Mouse (Mus musculus) heart, embryonic 14.5 days (tissue): Measurements from ENCODE around the gene Axdnd1. TPM values are rescaled to one million over a fixed set of nuclear protein-coding genes. Genes with fewer than 3 reads are reported as not detected.
"Not testable (repeated sequence)": the region's sequence is repeated elsewhere in the genome, so short reads cannot be mapped to it uniquely, and the experiment has no call there.

Experiments
- ATAC-seq: fragments of 200-750 bp; cut with Nextera tagmentation; 2 replicates; pipeline ENCODE4 v1.8.0; 2017; ENCODE audit warnings: low read depth, moderate TSS enrichment; ENCODE audit not compliant: insufficient number of reproducible peaks, insufficient read depth, low FRiP score
- H3K27ac ChIP-seq, 2 experiments: fragments of 200-500 bp in 1 of 2; fragments of 300-500 bp in 1 of 2; sonication (generic) in 1 of 2; replicated peaks in 1 of 2; 2 replicates each; pipeline ENCODE4 v1.5.1; 2012 to 2014; ENCODE audit warnings: low read depth in 2 of 2, low read length in 2 of 2, control low read depth in 1 of 2, mild to moderate bottlenecking in 1 of 2, mixed read lengths in 1 of 2; ENCODE audit not compliant: control insufficient read depth in 1 of 2, insufficient read depth in 1 of 2
- H3K27me3 ChIP-seq: fragments of 300-500 bp; sonication (generic); 2 replicates; pipeline ENCODE4 v1.6.1; 2014; ENCODE audit warnings: mild to moderate bottlenecking, low read length, control low read depth; ENCODE audit not compliant: control insufficient read depth, insufficient read depth
- H3K36me3 ChIP-seq: fragments of 300-500 bp; sonication (generic); 2 replicates; pipeline ENCODE4 v1.6.1; 2014; ENCODE audit warnings: mild to moderate bottlenecking, control low read depth, low read length, mixed read lengths; ENCODE audit not compliant: control insufficient read depth, insufficient read depth
- H3K4me1 ChIP-seq, 2 experiments: fragments of 200-500 bp in 1 of 2; fragments of 300-500 bp in 1 of 2; sonication (generic) in 1 of 2; 2 replicates each; pipeline ENCODE4 v1.6.1; 2012 to 2014; ENCODE audit warnings: low read length in 2 of 2, control low read depth in 1 of 2, mixed read lengths in 1 of 2; ENCODE audit not compliant: control insufficient read depth in 2 of 2, insufficient read depth in 2 of 2
- H3K4me2 ChIP-seq: fragments of 300-500 bp; sonication (generic); 2 replicates; pipeline ENCODE4 v1.6.1; 2014; ENCODE audit warnings: mild to moderate bottlenecking, low read length
- H3K4me3 ChIP-seq, 2 experiments: fragments of 200-500 bp in 1 of 2; fragments of 300-500 bp in 1 of 2; sonication (generic) in 1 of 2; 2 replicates each; pipeline ENCODE4 v1.5.1; 2012 to 2014; ENCODE audit warnings: low read length in 2 of 2, mild to moderate bottlenecking in 2 of 2, control low read depth in 1 of 2, low read depth in 1 of 2, moderate library complexity in 1 of 2; ENCODE audit not compliant: control insufficient read depth in 1 of 2, insufficient read depth in 1 of 2
- H3K9ac ChIP-seq: fragments of 300-500 bp; sonication (generic); 2 replicates; pipeline ENCODE4 v1.6.1; 2014; ENCODE audit warnings: mild to moderate bottlenecking, low read length
- H3K9me3 ChIP-seq: fragments of 300-500 bp; sonication (generic); 2 replicates; pipeline ENCODE4 v1.6.1; 2016; ENCODE audit warnings: low read length, control low read depth; ENCODE audit not compliant: control insufficient read depth
- WGBS: fragments of 180-500 bp; shearing (Covaris S2); extraction: QIAGEN DNeasy Blood & Tissue Kit; methylation state at CpG from one replicate; pipeline ENCODE4 v1.1.7; 2014; 5-methylcytosine and 5-hydroxymethylcytosine counted together
- polyA plus RNA-seq: library from polyadenylated mRNA; unstranded; fragments of >200 nt; fragmentation: Nextera tagmentation; extraction: Ambion mirVana; gene quantifications from 2 replicates; pipeline ENCODE4 v1.2.1, GENCODE M21; 2014

Gene Axdnd1
- polyA plus RNA-seq, 1 experiment from 2014 or later: 0.35 TPM

DNA sequence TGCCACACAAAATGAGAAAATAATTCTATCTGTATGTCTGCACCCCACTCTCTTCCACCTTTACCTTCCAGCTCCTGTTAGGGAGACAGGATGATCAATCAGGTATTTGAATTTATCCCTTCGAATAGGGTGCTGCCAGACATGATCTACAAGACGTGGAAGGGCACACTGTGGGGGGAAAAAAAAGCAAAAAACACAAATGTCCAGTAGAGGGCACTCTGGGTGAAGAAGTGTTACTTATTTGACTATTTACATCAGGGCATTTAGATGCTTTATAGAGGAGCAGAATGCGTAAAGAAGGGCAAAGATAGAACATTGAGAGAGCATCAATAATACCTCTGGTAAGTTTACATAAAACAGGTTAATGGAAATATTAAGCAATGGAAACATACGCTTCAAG, 2.8 kb downstream of the Axdnd1 start:
- no peak overlapping the region for H3K4me3 ChIP-seq
- 0 out of 2 replicates have a peak, but pooled peaks cover 3% of the 10 kb centered on the region for H3K9me3 ChIP-seq
- 61% methylated on average over 4 of the region's 4 CpGs for WGBS
- H3K4me2 ChIP-seq: no peak overlapping the region
- no peak overlapping the region for H3K9ac ChIP-seq
- no peaks in the 10 kb centered on the region for H3K36me3 ChIP-seq
- H3K27me3 ChIP-seq: no peaks in the 10 kb centered on the region
- ATAC-seq: no peak
- H3K4me1 ChIP-seq: peaks cover 0 to 4% of the 10 kb centered on the region in 2 experiments; a peak in 1 of 4 replicates
- no peak overlapping the region for H3K27ac ChIP-seq

DNA sequence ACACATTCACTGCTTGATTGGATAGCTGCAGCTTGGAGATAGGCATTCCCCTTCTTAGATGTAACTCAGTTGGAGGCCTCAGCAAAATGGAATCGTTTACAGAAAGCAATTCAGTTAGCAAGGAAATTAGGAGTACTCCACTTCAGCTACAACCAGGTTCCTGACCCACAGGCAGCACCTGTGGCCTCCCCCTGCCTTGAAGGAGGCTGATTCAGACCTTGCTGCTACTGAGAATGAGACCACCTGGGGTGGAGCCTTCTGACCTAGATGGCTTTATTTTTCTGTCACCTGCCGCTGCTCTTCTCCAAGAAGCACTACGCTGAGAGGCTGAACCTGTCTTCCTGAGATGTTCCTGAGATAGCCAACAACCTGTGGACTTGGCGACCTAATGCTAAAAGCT, 12.4 kb downstream of the Axdnd1 start:
- Histone ChIP-seq H3K9me3 (peaks cover 4% of the 10 kb centered on the region; the same call in 1 of the 2 replicates), H3K9ac (no peak overlapping the region), H3K4me1 (no peaks in the 10 kb centered on the region), H3K27me3 (no peaks in the 10 kb centered on the region), H3K27ac (no peak overlapping the region), H3K4me2 (no peak overlapping the region), H3K4me3 (no peak overlapping the region), H3K36me3 (no peaks in the 10 kb centered on the region)
- no peak for ATAC-seq
- WGBS: 63% methylated on average over 4 of the region's 4 CpGs

GRCm38 (mm10) chr1:156408004-156408403, 13.0 kb downstream of the Axdnd1 start:
- Histone ChIP-seq H3K36me3 (no peaks in the 10 kb centered on the region), H3K4me1 (no peaks in the 10 kb centered on the region), H3K9ac (no peak overlapping the region), H3K27ac (no peak overlapping the region), H3K9me3 (peaks cover 4% of the 10 kb centered on the region; the same call in 1 of the 2 replicates), H3K4me3 (no peak overlapping the region), H3K27me3 (no peaks in the 10 kb centered on the region), H3K4me2 (no peak overlapping the region)
- ATAC-seq: no peak
- 54% methylated on average over 3 of the region's 3 CpGs for WGBS

DNA sequence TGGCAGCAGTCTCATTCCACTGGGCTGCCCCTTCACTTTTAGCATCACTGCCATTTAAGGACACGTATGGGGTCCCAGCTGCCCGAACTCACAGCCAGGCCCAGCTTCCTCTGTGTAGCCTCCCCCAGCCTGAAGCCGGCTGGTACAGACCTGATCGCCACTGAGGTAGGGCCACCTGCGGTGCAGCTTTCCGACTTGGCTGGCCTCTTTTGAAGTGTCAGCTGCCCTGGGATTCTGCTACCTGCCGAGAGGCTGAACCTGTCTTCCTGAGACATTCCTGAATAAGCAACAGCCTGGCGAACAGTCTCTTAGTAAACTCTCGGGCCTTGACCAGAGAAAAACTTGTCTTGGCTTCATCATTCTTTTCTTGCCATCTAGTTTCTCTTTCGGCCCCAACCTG, 17.7 kb downstream of the Axdnd1 start:
- WGBS: 48% methylated on average over 10 of the region's 10 CpGs

DNA sequence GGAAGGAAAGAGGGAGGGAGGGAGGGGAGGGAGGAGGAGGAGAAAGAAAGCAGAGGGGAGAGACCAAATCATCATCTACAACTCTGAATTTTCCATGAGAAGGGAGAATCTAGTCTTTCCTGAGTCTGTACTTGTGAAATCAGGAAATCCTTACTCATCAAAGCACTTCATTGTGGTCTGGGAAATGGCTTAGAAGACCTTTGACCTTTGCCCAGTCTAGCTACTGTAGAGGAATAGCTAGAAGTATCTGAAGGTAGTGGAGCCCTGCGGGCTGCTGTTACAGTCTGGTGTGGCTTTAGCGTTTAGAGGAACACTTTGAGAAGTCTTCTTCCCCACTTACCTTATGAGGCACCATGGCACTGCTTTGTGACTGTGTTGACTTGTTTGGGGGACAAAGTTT, 18.5 kb downstream of the Axdnd1 start:
- H3K27me3 ChIP-seq: no peaks in the 10 kb centered on the region
- WGBS: 44% methylated on average over 2 of the region's 2 CpGs
- H3K4me3 ChIP-seq: no peak overlapping the region
- H3K9ac ChIP-seq: no peak overlapping the region
- H3K36me3 ChIP-seq: no peaks in the 10 kb centered on the region
- no peak overlapping the region for H3K27ac ChIP-seq
- H3K4me2 ChIP-seq: no peak overlapping the region
- no peak for ATAC-seq
- no peaks in the 10 kb centered on the region for H3K4me1 ChIP-seq
- H3K9me3 ChIP-seq: peaks cover 4% of the 10 kb centered on the region; the same call in 1 of the 2 replicates

More for the DNA sequence above, 17.7 kb downstream of the Axdnd1 start:
- Histone ChIP-seq H3K27me3 (no peaks in the 10 kb centered on the region), H3K9me3 (peaks cover 4% of the 10 kb centered on the region; the same call in 1 of the 2 replicates), H3K4me2 (no peak overlapping the region), H3K4me1 (no peaks in the 10 kb centered on the region), H3K4me3 (no peak overlapping the region), H3K36me3 (no peaks in the 10 kb centered on the region), H3K9ac (no peak overlapping the region), H3K27ac (no peak overlapping the region)
- no peak for ATAC-seq

DNA sequence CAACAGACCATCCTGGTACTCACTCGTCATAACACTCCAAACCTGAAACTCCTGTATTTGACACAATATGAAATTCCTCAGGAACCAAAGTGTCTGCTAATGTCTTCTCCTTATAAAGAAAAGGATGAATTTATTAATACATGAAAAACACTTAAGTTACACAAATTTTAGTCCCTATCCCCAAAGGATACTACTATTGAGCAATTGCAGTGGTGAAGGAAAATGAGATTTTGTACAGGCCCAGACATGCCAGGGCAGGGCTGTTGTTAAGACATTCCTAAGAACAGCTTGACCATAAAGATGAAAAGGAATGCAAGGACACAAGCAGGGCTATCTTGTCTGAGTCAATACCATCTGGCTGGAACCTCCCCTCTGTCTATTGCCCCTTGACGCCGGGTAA, 20.8 kb downstream of the Axdnd1 start:
- not testable (repeated sequence) for ATAC-seq, H3K27ac ChIP-seq
- 58% methylated on average over 3 of the region's 3 CpGs for WGBS

DNA sequence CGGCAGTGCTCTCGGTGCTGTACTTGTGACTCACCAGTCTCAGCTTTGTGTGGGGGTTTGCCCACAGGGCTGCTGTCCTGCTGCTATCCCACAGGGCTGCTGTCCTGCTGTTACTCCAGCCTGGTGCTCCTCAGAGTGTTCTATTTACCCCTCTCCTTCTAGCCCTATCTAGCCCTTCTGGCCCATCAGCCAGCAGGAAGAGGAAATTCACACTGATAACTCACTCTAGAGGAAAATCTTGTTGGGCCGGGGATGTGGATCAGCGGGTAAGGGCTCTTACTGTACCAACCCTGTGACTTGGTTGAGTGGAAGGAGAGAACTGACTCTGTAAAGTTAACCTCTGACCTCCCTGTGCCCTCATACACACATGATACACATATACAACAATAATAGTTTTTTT, 27.8 kb downstream of the Axdnd1 start:
- H3K4me3 ChIP-seq: no peak overlapping the region
- H3K9me3 ChIP-seq: no peaks in the 10 kb centered on the region
- no peak overlapping the region for H3K9ac ChIP-seq
- WGBS: 41% methylated on average over 4 of the region's 4 CpGs
- H3K27me3 ChIP-seq: no peaks in the 10 kb centered on the region
- no peak for ATAC-seq
- no peaks in the 10 kb centered on the region for H3K4me1 ChIP-seq
- H3K27ac ChIP-seq: no peak overlapping the region
- H3K4me2 ChIP-seq: no peak overlapping the region
- no peaks in the 10 kb centered on the region for H3K36me3 ChIP-seq

More for the DNA sequence above, 20.8 kb downstream of the Axdnd1 start:
- not testable (repeated sequence) for H3K4me3 ChIP-seq, H3K27me3 ChIP-seq, H3K9me3 ChIP-seq, H3K4me2 ChIP-seq, H3K4me1 ChIP-seq, H3K9ac ChIP-seq, H3K36me3 ChIP-seq

- H3K9ac ChIP-seq: no peak overlapping the region
- WGBS: 63% methylated on average over 3 of the region's 3 CpGs
- H3K4me3 ChIP-seq: no peak overlapping the region
- H3K4me2 ChIP-seq: no peak overlapping the region
- no peaks in the 10 kb centered on the region for H3K27me3 ChIP-seq
- no peak for ATAC-seq
- H3K9me3 ChIP-seq: no peaks in the 10 kb centered on the region
- no peaks in the 10 kb centered on the region for H3K4me1 ChIP-seq
- no peak overlapping the region for H3K27ac ChIP-seq
- H3K36me3 ChIP-seq: no peaks in the 10 kb centered on the region
These were observed 34.1 kb downstream of the Axdnd1 start for GRCm38 (mm10) chr1:156386880-156387279.
